32 mouse cellular contexts compared by ENCODE assay signal in the genomic region with DNA sequence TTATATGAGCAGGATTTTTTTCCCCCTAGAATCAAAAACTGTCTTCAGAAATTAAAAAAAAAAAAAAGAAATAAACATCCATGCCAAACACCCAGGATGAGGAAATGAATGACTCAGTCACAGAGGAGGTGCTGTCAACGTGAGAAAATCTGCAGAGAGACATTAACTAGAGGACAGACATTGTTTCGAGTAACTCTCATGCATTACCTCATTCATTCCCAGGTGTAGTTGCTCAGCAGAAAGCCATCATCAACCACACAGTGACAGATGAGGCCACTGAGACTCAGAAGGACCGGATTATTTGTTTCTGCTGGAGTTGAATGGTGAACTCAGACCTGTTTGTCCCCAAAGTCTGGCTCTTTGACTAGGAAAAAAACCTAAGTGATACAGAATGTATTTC.
"Had no signal": no experiment of that assay in that cellular context is flagged by ENCODE, and none has a peak within 500 bp of the region (broad histone marks: within the 10 kb centered on the region; RNA-seq: fewer than 3 reads in every experiment).

No protein-coding gene starts in this region.

- ATAC-seq: liver, embryonic 12.5 days; liver, postnatal 0 days; lung, postnatal 0 days; midbrain, embryonic 13.5 days; midbrain, embryonic 16.5 days had no signal

- H3K27me3 ChIP-seq: limb, embryonic 12.5 days; limb, embryonic 13.5 days; limb, embryonic 15.5 days; liver, embryonic 12.5 days; liver, embryonic 13.5 days; liver, embryonic 15.5 days; lung, embryonic 15.5 days; midbrain, embryonic 12.5 days; midbrain, embryonic 13.5 days; neural tube, embryonic 12.5 days; neural tube, embryonic 13.5 days had no signal

- H3K9me3 ChIP-seq: limb, embryonic 10.5 days; limb, embryonic 12.5 days; limb, embryonic 15.5 days; liver, embryonic 12.5 days; liver, embryonic 13.5 days; liver, embryonic 15.5 days; lung, embryonic 15.5 days; megakaryocyte, embryonic 14.5 days; midbrain, embryonic 10.5 days; midbrain, embryonic 12.5 days; midbrain, embryonic 13.5 days; neural tube, embryonic 12.5 days had no signal

- DNase-seq: left cerebral cortex, postnatal 4 days; liver; liver, embryonic 13.5 days; liver, postnatal 0 days; lung, adult 18-20 months; lung, adult 2 months; lung, embryonic 14.5 days; lung, postnatal 10 days; lung, postnatal 14 days; lung, postnatal 36 days; lung, postnatal 4 days; midbrain, embryonic 14.5 days had no signal

- H3K9ac ChIP-seq: limb, embryonic 12.5 days; limb, embryonic 13.5 days; limb, embryonic 15.5 days; liver, embryonic 12.5 days; liver, embryonic 13.5 days; liver, embryonic 14.5 days; liver, embryonic 15.5 days; liver, postnatal 0 days; lung, embryonic 14.5 days; lung, embryonic 15.5 days; midbrain, embryonic 12.5 days; midbrain, embryonic 13.5 days; neural tube, embryonic 12.5 days; neural tube, embryonic 13.5 days had no signal

- H3K4me2 ChIP-seq: limb, embryonic 12.5 days; limb, embryonic 13.5 days; limb, embryonic 15.5 days; liver, embryonic 11.5 days; liver, embryonic 12.5 days; liver, embryonic 13.5 days; liver, embryonic 15.5 days; lung, embryonic 14.5 days; lung, embryonic 15.5 days; midbrain, embryonic 11.5 days; midbrain, embryonic 12.5 days; midbrain, embryonic 13.5 days; neural tube, embryonic 12.5 days; neural tube, embryonic 13.5 days had no signal

- H3K4me1 ChIP-seq: limb, embryonic 13.5 days; limb, embryonic 15.5 days; liver, embryonic 12.5 days; liver, embryonic 13.5 days; liver, embryonic 15.5 days; lung, embryonic 15.5 days; megakaryocyte, embryonic 14.5 days; midbrain, embryonic 10.5 days; midbrain, embryonic 12.5 days; midbrain, embryonic 13.5 days; neural tube, embryonic 12.5 days; neural tube, embryonic 13.5 days had no signal

- H3K27ac ChIP-seq: limb, embryonic 10.5 days; limb, embryonic 12.5 days; limb, embryonic 13.5 days; limb, embryonic 15.5 days; liver, embryonic 12.5 days; liver, embryonic 13.5 days; liver, embryonic 14.5 days; liver, embryonic 15.5 days; lung, embryonic 15.5 days; macrophage; midbrain, embryonic 10.5 days; midbrain, embryonic 12.5 days; midbrain, embryonic 13.5 days; neural tube, embryonic 12.5 days; neural tube, embryonic 13.5 days had no signal

- H3K36me3 ChIP-seq: limb, embryonic 10.5 days; limb, embryonic 12.5 days; limb, embryonic 13.5 days; limb, embryonic 15.5 days; liver, embryonic 12.5 days; liver, embryonic 13.5 days; liver, embryonic 15.5 days; lung, embryonic 15.5 days; midbrain, embryonic 10.5 days; midbrain, embryonic 12.5 days; midbrain, embryonic 13.5 days; neural tube, embryonic 12.5 days; neural tube, embryonic 13.5 days had no signal

- H3K4me3 ChIP-seq: limb, embryonic 10.5 days; limb, embryonic 12.5 days; limb, embryonic 13.5 days; limb, embryonic 15.5 days; liver, embryonic 12.5 days; liver, embryonic 13.5 days; liver, embryonic 15.5 days; lung, embryonic 15.5 days; megakaryocyte, embryonic 14.5 days; midbrain, embryonic 10.5 days; midbrain, embryonic 12.5 days; midbrain, embryonic 13.5 days; myocyte; neural tube, embryonic 12.5 days; neural tube, embryonic 13.5 days had no signal
